ENCODE assay signal across 16 mouse cellular contexts in the genomic region with DNA sequence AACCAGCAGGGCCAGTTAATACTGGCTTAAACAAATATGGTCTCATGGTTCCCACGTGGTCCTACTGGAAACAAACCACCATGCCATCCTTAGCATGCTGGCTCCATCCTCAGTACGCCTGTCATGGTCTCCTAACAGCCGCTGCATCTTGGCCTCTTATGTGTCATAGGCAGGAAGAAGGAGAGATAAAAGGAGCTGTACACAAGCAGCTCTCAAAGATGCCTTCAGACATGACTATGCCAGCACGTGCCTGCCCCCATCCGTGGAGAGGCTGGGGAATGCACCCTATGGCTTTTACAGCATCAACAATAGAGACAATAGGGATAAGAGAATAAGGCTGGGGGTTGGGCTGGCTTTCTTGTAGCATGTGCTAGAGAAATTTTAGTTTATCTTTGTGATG.
"Had no signal": no experiment of that assay in that cellular context is flagged by ENCODE, and none has a peak within 500 bp of the region (broad histone marks: within the 10 kb centered on the region; RNA-seq: fewer than 3 reads in every experiment).

No protein-coding gene starts in this region.

- H3K9me3 ChIP-seq: limb, embryonic 13.5 days; liver, embryonic 12.5 days; midbrain, embryonic 10.5 days; neural tube, embryonic 12.5 days had no signal

- H3K27me3 ChIP-seq: limb, embryonic 13.5 days; liver, embryonic 12.5 days; neural tube, embryonic 12.5 days had no signal

- H3K4me3 ChIP-seq: limb, embryonic 13.5 days; liver, embryonic 12.5 days; midbrain, embryonic 10.5 days; myocyte; neural tube, embryonic 12.5 days had no signal

- H3K4me2 ChIP-seq: limb, embryonic 13.5 days; liver, embryonic 12.5 days; lung, embryonic 14.5 days; neural tube, embryonic 12.5 days had no signal

- ATAC-seq: intestine, postnatal 0 days; liver, embryonic 12.5 days had no signal

- H3K9ac ChIP-seq: limb, embryonic 13.5 days; liver, embryonic 12.5 days; lung, embryonic 14.5 days; neural tube, embryonic 12.5 days had no signal

- DNase-seq: kidney, adult 8-10 months; kidney, postnatal 36 days; layer of hippocampus, adult 9-11 months; left cerebral cortex, postnatal 4 days; lung, embryonic 14.5 days; lung, postnatal 10 days; lung, postnatal 4 days; midbrain, embryonic 14.5 days had no signal

- H3K36me3 ChIP-seq: limb, embryonic 13.5 days; liver, embryonic 12.5 days; midbrain, embryonic 10.5 days; neural tube, embryonic 12.5 days had no signal

- H3K27ac ChIP-seq: kidney, postnatal 0 days; limb, embryonic 13.5 days; liver, embryonic 12.5 days; midbrain, embryonic 10.5 days; neural tube, embryonic 12.5 days; stomach, postnatal 0 days had no signal
